Mouse (Mus musculus): ENCODE results near the gene Tanc1. TPM values are rescaled to one million over a fixed set of nuclear protein-coding genes. Genes with fewer than 3 reads are reported as not detected.

The Tanc1 gene
- polyA plus RNA-seq, 2 experiments, result 1.1 to 1.3 TPM

- H3K27ac ChIP-seq, result no peak overlapping the region
- H3K9me3 ChIP-seq (ENCODE audit: control insufficient read depth, low read length), result no peaks in the 10 kb centered on the region
- ATAC-seq (ENCODE audit: insufficient read depth) (no peak), DNase-seq (ENCODE audit: low read depth in 3 of 3, low spot score in 3 of 3) (no peak)
- no peaks in the 10 kb centered on the region for H3K27me3 ChIP-seq (ENCODE audit: control insufficient read depth, insufficient read depth, low read length)
- H3K4me1 ChIP-seq (replicated peaks; ENCODE audit: control insufficient read depth in 2 of 2, insufficient read depth in 2 of 2, low read length in 1 of 2), result peaks cover 0 to 13% of the 10 kb centered on the region in 2 experiments; a peak in 2 of 4 replicates
- H3K36me3 ChIP-seq (replicated peaks; ENCODE audit: control insufficient read depth, insufficient read depth, low read depth), result no peaks in the 10 kb centered on the region
- H3K4me2 ChIP-seq (ENCODE audit: low read depth), result no peak overlapping the region
- H3K9ac ChIP-seq (replicated peaks), result no peak overlapping the region
- TF ChIP-seq EP300 (IDR thresholded peaks at IDR 0.05; ENCODE audit: low read depth) (no peak), CTCF (IDR thresholded peaks at IDR 0.05; ENCODE audit: low read depth) (no peak)
- WGBS (ENCODE audit: insufficient replicate concordance), result 54% methylated on average over 8 of the region's 8 CpGs
- no peak overlapping the region for H3K4me3 ChIP-seq (ENCODE audit: insufficient read depth in 1 of 2, low read depth in 2 of 2, low read length in 2 of 2)
Observed at GRCm38 (mm10) chr2:59838825-59839224, 227.0 kb downstream of the Tanc1 start.

GRCm38 (mm10) chr2:59839755-59840154 is 227.9 kb downstream of the Tanc1 start:
- H3K9ac ChIP-seq (replicated peaks), result no peak overlapping the region
- H3K4me2 ChIP-seq (ENCODE audit: low read depth), result no peak overlapping the region
- H3K27ac ChIP-seq, result no peak overlapping the region
- no peak for TF ChIP-seq EP300 (IDR thresholded peaks at IDR 0.05; ENCODE audit: low read depth)
- TF ChIP-seq CTCF (IDR thresholded peaks at IDR 0.05; ENCODE audit: low read depth), result no peak
- no peaks in the 10 kb centered on the region for H3K27me3 ChIP-seq (ENCODE audit: control insufficient read depth, insufficient read depth, low read length)
- no peaks in the 10 kb centered on the region for H3K9me3 ChIP-seq (ENCODE audit: control insufficient read depth, low read length)
- no peak for DNase-seq (ENCODE audit: low read depth in 3 of 3, low spot score in 3 of 3)
- no peaks in the 10 kb centered on the region for H3K36me3 ChIP-seq (replicated peaks; ENCODE audit: control insufficient read depth, insufficient read depth, low read depth)
- ATAC-seq (ENCODE audit: insufficient read depth), result no peak
- no peak overlapping the region for H3K4me3 ChIP-seq (ENCODE audit: insufficient read depth in 1 of 2, low read depth in 2 of 2, low read length in 2 of 2)
- WGBS (ENCODE audit: insufficient replicate concordance), result 61% methylated on average over 2 of the region's 2 CpGs
- H3K4me1 ChIP-seq (replicated peaks; ENCODE audit: control insufficient read depth in 2 of 2, insufficient read depth in 2 of 2, low read length in 1 of 2), result peaks cover 0 to 13% of the 10 kb centered on the region in 2 experiments; a peak in 2 of 4 replicates

GRCm38 (mm10) chr2:59840191-59840590 is 228.3 kb downstream of the Tanc1 start:
- Histone ChIP-seq H3K4me1 (replicated peaks; ENCODE audit: control insufficient read depth in 2 of 2, insufficient read depth in 2 of 2, low read length in 1 of 2) (peaks cover 0 to 13% of the 10 kb centered on the region in 2 experiments; a peak in 2 of 4 replicates), H3K36me3 (replicated peaks; ENCODE audit: control insufficient read depth, insufficient read depth, low read depth) (no peaks in the 10 kb centered on the region), H3K4me3 (ENCODE audit: insufficient read depth in 1 of 2, low read depth in 2 of 2, low read length in 2 of 2) (no peak overlapping the region), H3K9me3 (ENCODE audit: control insufficient read depth, low read length) (no peaks in the 10 kb centered on the region), H3K27ac (no peak overlapping the region), H3K4me2 (ENCODE audit: low read depth) (no peak overlapping the region), H3K27me3 (ENCODE audit: control insufficient read depth, insufficient read depth, low read length) (no peaks in the 10 kb centered on the region), H3K9ac (replicated peaks) (no peak overlapping the region)
- 76% methylated on average over 4 of the region's 4 CpGs for WGBS (ENCODE audit: insufficient replicate concordance)
- no peak for TF ChIP-seq EP300 (IDR thresholded peaks at IDR 0.05; ENCODE audit: low read depth)
- no peak for TF ChIP-seq CTCF (IDR thresholded peaks at IDR 0.05; ENCODE audit: low read depth)
- ATAC-seq (ENCODE audit: insufficient read depth), result no peak
- DNase-seq (ENCODE audit: low read depth in 3 of 3, low spot score in 3 of 3), result no peak

- Histone ChIP-seq H3K9me3 (ENCODE audit: control insufficient read depth, low read length) (no peaks in the 10 kb centered on the region), H3K9ac (replicated peaks) (no peak overlapping the region), H3K4me1 (replicated peaks; ENCODE audit: control insufficient read depth in 2 of 2, insufficient read depth in 2 of 2, low read length in 1 of 2) (peaks cover 0 to 13% of the 10 kb centered on the region in 2 experiments; a peak in 2 of 4 replicates), H3K27me3 (ENCODE audit: control insufficient read depth, insufficient read depth, low read length) (no peaks in the 10 kb centered on the region), H3K4me2 (ENCODE audit: low read depth) (no peak overlapping the region; the same call in 1 of the 2 replicates), H3K27ac (no peak overlapping the region), H3K36me3 (replicated peaks; ENCODE audit: control insufficient read depth, insufficient read depth, low read depth) (no peaks in the 10 kb centered on the region), H3K4me3 (ENCODE audit: insufficient read depth in 1 of 2, low read depth in 2 of 2, low read length in 2 of 2) (no peak overlapping the region)
- DNase-seq (ENCODE audit: low read depth in 3 of 3, low spot score in 3 of 3), result peak in 2 of 3 experiments; percentile 16 to 26
- no peak for TF ChIP-seq CTCF (IDR thresholded peaks at IDR 0.05; ENCODE audit: low read depth)
- peak; percentile 79 for ATAC-seq (ENCODE audit: insufficient read depth)
- 59% methylated on average over 12 of the region's 12 CpGs for WGBS (ENCODE audit: insufficient replicate concordance)
Observed at GRCm38 (mm10) chr2:59841189-59841939, 229.5 kb downstream of the Tanc1 start.

- Histone ChIP-seq H3K27me3 (ENCODE audit: control insufficient read depth, insufficient read depth, low read length) (no peaks in the 10 kb centered on the region), H3K27ac (no peak overlapping the region), H3K4me1 (replicated peaks; ENCODE audit: control insufficient read depth in 2 of 2, insufficient read depth in 2 of 2, low read length in 1 of 2) (peaks cover 0 to 13% of the 10 kb centered on the region in 2 experiments; a peak in 2 of 4 replicates), H3K36me3 (replicated peaks; ENCODE audit: control insufficient read depth, insufficient read depth, low read depth) (no peaks in the 10 kb centered on the region), H3K9me3 (ENCODE audit: control insufficient read depth, low read length) (no peaks in the 10 kb centered on the region), H3K4me3 (ENCODE audit: insufficient read depth in 1 of 2, low read depth in 2 of 2, low read length in 2 of 2) (no peak overlapping the region), H3K9ac (replicated peaks) (no peak overlapping the region), H3K4me2 (ENCODE audit: low read depth) (no peak overlapping the region)
- ATAC-seq (ENCODE audit: insufficient read depth), result no peak
- TF ChIP-seq EP300 (IDR thresholded peaks at IDR 0.05; ENCODE audit: low read depth), result no peak
- no peak for TF ChIP-seq CTCF (IDR thresholded peaks at IDR 0.05; ENCODE audit: low read depth)
- 80% methylated on average over 11 of the region's 11 CpGs for WGBS (ENCODE audit: insufficient replicate concordance)
- DNase-seq (ENCODE audit: low read depth in 3 of 3, low spot score in 3 of 3), result no peak
Observed at GRCm38 (mm10) chr2:59841944-59842343, 230.1 kb downstream of the Tanc1 start.
